Mouse (Mus musculus) CH12.LX (cell line): ENCODE data around the gene Clk4. TPM values are rescaled to one million over a fixed set of nuclear protein-coding genes. Genes with fewer than 3 reads are reported as not detected.

ENCODE experiments used
- DNase-seq: peaks from one replicate; pipeline ENCODE4 v3.0.0-alpha.2; 2013; ENCODE audit errors: extremely low read depth
- H3K27ac ChIP-seq: 2 replicates; pipeline ENCODE4 v1.5.1; 2012; ENCODE audit warnings: low read depth, mild to moderate bottlenecking, control low read depth, moderate library complexity; ENCODE audit not compliant: insufficient read depth
- H3K27me3 ChIP-seq: replicated peaks from 2 replicates; pipeline ENCODE3; 2012; ENCODE audit warnings: inconsistent platforms
- H3K36me3 ChIP-seq, 2 experiments: replicated peaks in 1 of 2; 2 replicates each; pipeline versions ENCODE3 to v1.6.1; 2012; ENCODE audit warnings: inconsistent platforms in 1 of 2, low read length in 1 of 2, mild to moderate bottlenecking in 1 of 2, mixed read lengths in 1 of 2, moderate library complexity in 1 of 2; ENCODE audit not compliant: control insufficient read depth in 1 of 2, insufficient read depth in 1 of 2
- H3K4me1 ChIP-seq, 2 experiments: 2 replicates each; pipeline ENCODE4 v1.6.1; 2012; ENCODE audit warnings: inconsistent platforms in 1 of 2, moderate library complexity in 1 of 2; ENCODE audit not compliant: insufficient read depth in 2 of 2, control insufficient read depth in 1 of 2
- H3K4me2 ChIP-seq: 2 replicates; pipeline ENCODE4 v1.6.1; 2012; ENCODE audit warnings: low read depth, mild to moderate bottlenecking, control low read depth; ENCODE audit not compliant: poor library complexity, insufficient read depth, severe bottlenecking
- H3K4me3 ChIP-seq, 3 experiments: fragments of 150-350 bp in 1 of 3; sonication (generic) in 1 of 3; replicated peaks in 1 of 3; 2 replicates each; pipeline versions ENCODE3 to v1.5.1; 2011 to 2012; ENCODE audit warnings: low read depth in 2 of 3, low read length in 2 of 3, mild to moderate bottlenecking in 2 of 3, moderate library complexity in 2 of 3, control low read depth in 1 of 3, improper control_type of control experiment in 1 of 3, inconsistent platforms in 1 of 3, mixed read lengths in 1 of 3; ENCODE audit not compliant: poor library complexity in 1 of 3
- H3K79me2 ChIP-seq: replicated peaks from 2 replicates; pipeline ENCODE4 v1.6.1; 2012; ENCODE audit warnings: mild to moderate bottlenecking, moderate library complexity; ENCODE audit not compliant: control insufficient read depth, poor library complexity, insufficient read depth, severe bottlenecking; ENCODE audit errors: extremely low read depth
- H3K9ac ChIP-seq: 2 replicates; pipeline ENCODE4 v1.6.1; 2012; ENCODE audit warnings: low read depth, mild to moderate bottlenecking, control low read depth, moderate library complexity; ENCODE audit not compliant: insufficient read depth
- H3K9me3 ChIP-seq: replicated peaks from 2 replicates; pipeline ENCODE3; 2012; ENCODE audit warnings: low read length, inconsistent platforms, mixed read lengths
- CHD1 ChIP-seq: IDR thresholded peaks from 2 replicates; pipeline ENCODE4 v1.6.1; 2012; ENCODE audit warnings: low read depth, low read length, improper control_type of control experiment, inconsistent platforms
- CHD2 ChIP-seq: IDR thresholded peaks from 2 replicates; pipeline ENCODE4 v1.6.1; 2011; ENCODE audit warnings: low read length, improper control_type of control experiment
- CTCF ChIP-seq, 2 experiments: IDR thresholded peaks in 1 of 2; conservative IDR thresholded peaks in 1 of 2; 2 replicates each; pipeline ENCODE4 v1.5.1; 2011 to 2012; ENCODE audit warnings: low read depth in 2 of 2, low read length in 2 of 2, improper control_type of control experiment in 1 of 2, inconsistent platforms in 1 of 2, mild to moderate bottlenecking in 1 of 2, moderate library complexity in 1 of 2
- E2F4 ChIP-seq: IDR thresholded peaks from 2 replicates; pipeline ENCODE4 v1.6.1; 2011; ENCODE audit warnings: low read depth, low read length, improper control_type of control experiment; ENCODE audit not compliant: insufficient replicate concordance
- ELF1 ChIP-seq: IDR thresholded peaks from 2 replicates; pipeline ENCODE4 v1.6.1; 2014; ENCODE audit warnings: low read depth, mild to moderate bottlenecking, inconsistent platforms, low read length, improper control_type of control experiment
- HCFC1 ChIP-seq: IDR thresholded peaks from 2 replicates; pipeline ENCODE4 v1.6.1; 2012; ENCODE audit warnings: low read depth, mild to moderate bottlenecking, inconsistent platforms, low read length, improper control_type of control experiment
- IRF4 ChIP-seq: IDR thresholded peaks from 2 replicates; pipeline ENCODE4 v1.6.1; 2014; ENCODE audit warnings: low read depth, mild to moderate bottlenecking, inconsistent platforms, low read length, improper control_type of control experiment
- JUND ChIP-seq: conservative IDR thresholded peaks from 2 replicates; pipeline ENCODE4 v1.6.1; 2011; ENCODE audit warnings: low read depth, low read length, improper control_type of control experiment
- KAT2A ChIP-seq: IDR thresholded peaks from 2 replicates; pipeline ENCODE4 v1.6.1; 2012; ENCODE audit warnings: low read length, improper control_type of control experiment, inconsistent platforms; ENCODE audit not compliant: insufficient replicate concordance
- MAFK ChIP-seq: IDR thresholded peaks from 2 replicates; pipeline ENCODE4 v1.6.1; 2011; ENCODE audit warnings: low read length, improper control_type of control experiment; ENCODE audit not compliant: insufficient replicate concordance
- PAX5 ChIP-seq: IDR thresholded peaks from 2 replicates; pipeline ENCODE4 v1.6.1; 2012; ENCODE audit warnings: low read length, inconsistent platforms, mixed read lengths
- POLR2A ChIP-seq: IDR thresholded peaks from 2 replicates; pipeline ENCODE4 v1.6.1; 2011; ENCODE audit warnings: low read depth, mild to moderate bottlenecking, improper control_type of control experiment, low read length
- POLR2AphosphoS2 ChIP-seq: IDR thresholded peaks from 2 replicates; pipeline ENCODE4 v1.6.1; 2011; ENCODE audit warnings: low read depth, low read length, improper control_type of control experiment
- RAD21 ChIP-seq: IDR thresholded peaks from 2 replicates; pipeline ENCODE4 v1.6.1; 2011; ENCODE audit warnings: low read depth, mild to moderate bottlenecking, low read length, improper control_type of control experiment, moderate library complexity
- TBP ChIP-seq: conservative IDR thresholded peaks from 2 replicates; pipeline ENCODE4 v1.6.1; 2011; ENCODE audit warnings: low read depth, low read length, improper control_type of control experiment
- USF1 ChIP-seq: IDR thresholded peaks from 2 replicates; pipeline ENCODE4 v1.6.1; 2014; ENCODE audit warnings: low read depth, mild to moderate bottlenecking, inconsistent platforms, low read length, improper control_type of control experiment
- USF2 ChIP-seq: conservative IDR thresholded peaks from 2 replicates; pipeline ENCODE4 v1.6.1; 2011; ENCODE audit warnings: low read depth, low read length, improper control_type of control experiment
- ZC3H11A ChIP-seq: IDR thresholded peaks from 2 replicates; pipeline ENCODE4 v1.6.1; 2012; ENCODE audit warnings: low read depth, mild to moderate bottlenecking, inconsistent platforms, low read length, improper control_type of control experiment
- ZKSCAN1 ChIP-seq: IDR thresholded peaks from 2 replicates; pipeline ENCODE4 v1.6.1; 2012; ENCODE audit warnings: low read depth, inconsistent platforms, low read length, improper control_type of control experiment, borderline replicate concordance
- ZNF384 ChIP-seq: IDR thresholded peaks from 2 replicates; pipeline ENCODE4 v1.6.1; 2012; ENCODE audit warnings: low read depth, low read length, improper control_type of control experiment, inconsistent platforms
- dilution Hi-C: fragments of 300-500 bp; cut with MboI; formaldehyde crosslinking; loops from 2 replicates; pipeline ENCODE4 v1.14.3; 2020; ENCODE audit warnings: low sequenced_read_pairs; ENCODE audit not compliant: extremely low pct_unique_long_range_greater_than_20kb, extremely low pct_ligation_motif_present
- in situ Hi-C: fragments of 300-500 bp; cut with MboI; formaldehyde crosslinking; loops from 3 replicates; pipeline ENCODE4 v1.14.3; 2019; ENCODE audit warnings: low sequenced_read_pairs, low pct_ligation_motif_present, low pct_unique_long_range_greater_than_20kb, mixed read lengths
- polyA plus RNA-seq: library from polyadenylated mRNA; unstranded; fragments of >175 nt; gene quantifications from 2 replicates; pipeline ENCODE4 v1.2.1, GENCODE M21; 2012; ENCODE audit warnings: low read depth; ENCODE audit not compliant: insufficient read length
- total RNA-seq, 2 experiments: library from RNA; depleted of rRNA; stranded (reverse); fragments of 300-350 nt in 1 of 2; fragments of >200 nt in 1 of 2; gene quantifications; 2 replicates each; pipeline ENCODE4 v1.2.3; 2012 to 2014

The Clk4 gene
- total and polyA plus RNA-seq, 3 experiments, result 70.8 to 93.4 (median 72.2) TPM

- TF ChIP-seq USF2 (no peak), ZC3H11A (peak; percentile 61), ELF1 (no peak), ZNF384 (no peak), POLR2AphosphoS2 (no peak), E2F4 (no peak), MAFK (no peak), ZKSCAN1 (no peak), PAX5 (no peak), JUND (no peak), USF1 (no peak), IRF4 (peak; percentile 13; the same call in 1 of the 2 replicates), CHD1 (no peak)
These were observed 28.1 kb downstream of the Clk4 start, which contains the start of gene Col23a1 (continued) for GRCm38 (mm10) chr11:51289564-51290041.

GRCm38 (mm10) chr11:51290066-51290955, 28.8 kb downstream of the Clk4 start:
- Histone ChIP-seq H3K79me2 (no peaks in the 10 kb centered on the region), H3K27me3 (peaks cover 39% of the 10 kb centered on the region), H3K4me3 (peak overlapping the region in 1 of 3 experiments; percentile 69), H3K4me2 (peak overlapping the region; percentile 96), H3K4me1 (peaks cover 0 to 2% of the 10 kb centered on the region in 2 experiments; a peak in 2 of 4 replicates), H3K9me3 (peaks cover 5% of the 10 kb centered on the region), H3K27ac (no peak overlapping the region), H3K9ac (no peak overlapping the region), H3K36me3 (peaks cover under 1 to 27% of the 10 kb centered on the region in 2 experiments)
- TF ChIP-seq POLR2A (no peak), KAT2A (no peak), RAD21 (no peak), TBP (no peak), CTCF (conservative IDR thresholded peaks at IDR 0.05 in 1 of 2, IDR thresholded peaks at IDR 0.05 in 1 of 2; ENCODE audit: low read depth in 2 of 2, low read length in 2 of 2) (peak in 1 of 2 experiments; percentile 26; a peak in 1 of 4 replicates), CHD2 (no peak), HCFC1 (no peak)
- in situ Hi-C loops (loop anchor here (5.0 kb wide), 1 partner anchor 237 kb away; no protein-coding TSS in a partner anchor), dilution Hi-C loops (no loop called here)
- no peak for DNase-seq
